In genomic region chr7:45141914-45142313, GRCm38 (mm10) we compare ENCODE assay signal across 24 mouse cellular contexts. TPM values are rescaled to one million over a fixed set of nuclear protein-coding genes. Genes with fewer than 3 reads are reported as not detected.
DNase-seq lines count a peak whose midpoint lies in the region; ATAC-seq and TF ChIP-seq lines count a peak whose summit lies in the region.
"Had no signal": no experiment of that assay in that cellular context is flagged by ENCODE, and none has a peak within 500 bp of the region (broad histone marks: within the 10 kb centered on the region; RNA-seq: fewer than 3 reads in every experiment).

No protein-coding gene starts in this region.

- WGBS in limb, embryonic 14.5 days: 82% methylated on average over 5 of the region's 5 CpGs
- 95% methylated on average over 5 of the region's 5 CpGs for WGBS in limb, embryonic 10.5 days

- ATAC-seq in limb, embryonic 14.5 days (ENCODE audit: low FRiP score, low read depth): no peak
- ATAC-seq: activated CD4-positive, CD25-positive, alpha-beta regulatory T cell, adult 4 months; CD4-positive, CD25-positive, alpha-beta regulatory T cell, adult 4 months; forebrain, embryonic 13.5 days; forebrain, embryonic 15.5 days; forebrain, postnatal 0 days; Patski had no signal

- no peak overlapping the region for H3K4me2 ChIP-seq in limb, embryonic 14.5 days (replicated peaks; ENCODE audit: low read depth, low read length, severe bottlenecking)
- H3K4me2 ChIP-seq: forebrain, embryonic 13.5 days; forebrain, embryonic 15.5 days had no signal

- H3K9me3 ChIP-seq in limb, embryonic 14.5 days (ENCODE audit: control insufficient read depth, low read length): no peaks in the 10 kb centered on the region
- no peaks in the 10 kb centered on the region for H3K9me3 ChIP-seq in limb, embryonic 10.5 days (replicated peaks)
- H3K9me3 ChIP-seq: forebrain, embryonic 13.5 days; forebrain, embryonic 15.5 days; G1E had no signal

- peaks cover 50% of the 10 kb centered on the region for H3K36me3 ChIP-seq in limb, embryonic 14.5 days (ENCODE audit: control insufficient read depth, insufficient read depth, low read length)
- peaks cover 59% of the 10 kb centered on the region for H3K36me3 ChIP-seq in limb, embryonic 10.5 days
- H3K36me3 ChIP-seq: forebrain, embryonic 15.5 days had no signal

- TF ChIP-seq POLR2A in limb, embryonic 14.5 days (IDR thresholded peaks at IDR 0.05; ENCODE audit: borderline replicate concordance, extremely low read depth, insufficient read depth, insufficient read length): no peak

- H3K27me3 ChIP-seq in limb, embryonic 14.5 days (ENCODE audit: control insufficient read depth, insufficient read depth, low read length): no peaks in the 10 kb centered on the region
- H3K27me3 ChIP-seq in limb, embryonic 10.5 days (ENCODE audit: low read depth, poor library complexity, severe bottlenecking): 0 out of 2 replicates have a peak, but pooled peaks cover 11% of the 10 kb centered on the region
- H3K27me3 ChIP-seq: CH12.LX; forebrain, embryonic 15.5 days; Patski had no signal

- no peaks in the 10 kb centered on the region for H3K4me1 ChIP-seq in limb, embryonic 14.5 days (ENCODE audit: control insufficient read depth, insufficient read depth, low read length)
- no peaks in the 10 kb centered on the region for H3K4me1 ChIP-seq in limb, embryonic 10.5 days
- H3K4me1 ChIP-seq: forebrain, embryonic 13.5 days; forebrain, embryonic 15.5 days had no signal

- no peak overlapping the region for H3K27ac ChIP-seq in limb, embryonic 14.5 days (replicated peaks; ENCODE audit: low read depth, low read length)
- no peak overlapping the region for H3K27ac ChIP-seq in limb, embryonic 10.5 days
- H3K27ac ChIP-seq: forebrain, embryonic 13.5 days; forebrain, embryonic 15.5 days had no signal

- H3K4me3 ChIP-seq in limb, embryonic 14.5 days (replicated peaks; ENCODE audit: low read length): no peak overlapping the region
- no peak overlapping the region for H3K4me3 ChIP-seq in limb, embryonic 10.5 days
- H3K4me3 ChIP-seq: forebrain, embryonic 13.5 days; forebrain, embryonic 15.5 days had no signal

- peak; percentile 9 for DNase-seq in cerebellum, adult 11-12 months
- DNase-seq in cerebellum, adult 9-10 months: no peak
- DNase-seq in heart, adult 11 months: peak; percentile 95
- no peak for DNase-seq in heart, adult 8-10 months (ENCODE audit: low spot score)
- DNase-seq in limb, embryonic 14.5 days (ENCODE audit: low spot score): no peak
- DNase-seq in limb, embryonic 10.5 days (ENCODE audit: low spot score): no peak
- peak; percentile 7 for DNase-seq in thymus, postnatal 25 days
- DNase-seq in thymus, postnatal 36 days: no peak
- DNase-seq: adrenal gland, adult 8-10 months; adrenal gland, postnatal 36 days; B cell, adult 2 months; cerebellum, adult 18-20 months; cerebellum, adult 8-10 months; cerebellum, postnatal 10 days; forebrain, postnatal 0 days had no signal

- 0 out of 2 replicates have a peak overlapping the region, but pooled peaks have one; percentile 16 for H3K9ac ChIP-seq in limb, embryonic 14.5 days (ENCODE audit: low read depth, low read length, severe bottlenecking)
- H3K9ac ChIP-seq: forebrain, embryonic 13.5 days; forebrain, embryonic 15.5 days; forebrain, postnatal 0 days had no signal

RNA-seq across cellular contexts. Expression of gene Flt3l, which starts 5.7 kb away (rescaled TPM):
- 1 to 10 TPM; 6.1 to 7.9 (median 6.5) TPM for total RNA-seq in heart, adult 8-10 months (2022)
- 12.4 and 18.6 TPM in 2 replicates for polyA plus RNA-seq in limb, embryonic 14.5 days (2012; rRNA removed)
- 2.2 and 3.3 TPM in 2 replicates for polyA plus RNA-seq in limb, embryonic 14.5 days (2014; fragmentation: Nextera tagmentation; extraction: Ambion mirVana)
- 1.4 and 1.5 TPM in 2 replicates for polyA plus RNA-seq in limb, embryonic 10.5 days (2016; fragmentation: Nextera tagmentation; extraction: Ambion mirVana)

RNA-seq across cellular contexts. Expression of gene Gm45713, which starts 5.9 kb away (rescaled TPM):
- total RNA-seq in heart, adult 8-10 months (2022): 1 to 10 TPM in 1 of 4 experiments, not detected in 3; 1.7 TPM
- 0.31 TPM in 1 of 2 replicates, not detected in the other for polyA plus RNA-seq in limb, embryonic 14.5 days (2012; rRNA removed)
- polyA plus RNA-seq in limb, embryonic 14.5 days (2014; fragmentation: Nextera tagmentation; extraction: Ambion mirVana): 0.39 and 1.4 TPM in 2 replicates
- polyA plus RNA-seq in limb, embryonic 10.5 days (2016; fragmentation: Nextera tagmentation; extraction: Ambion mirVana): not detected in 2 replicates
- total RNA-seq: adrenal gland, adult 18-20 months; adrenal gland, adult 8-10 months; adrenal gland, postnatal 14 days; adrenal gland, postnatal 36 days; forebrain, postnatal 0 days had no signal
- polyA plus RNA-seq: activated CD4-positive, CD25-positive, alpha-beta regulatory T cell, adult 4 months; CD4-positive, CD25-positive, alpha-beta regulatory T cell, adult 4 months; forebrain, embryonic 15.5 days; forebrain, postnatal 0 days; Patski had no signal

RNA-seq across cellular contexts. Expression of gene Pih1d1, which starts 12.2 kb away (rescaled TPM):
- total RNA-seq in heart, adult 8-10 months (2022): 10 to 100 TPM; 40.4 to 50.5 (median 48.0) TPM
- polyA plus RNA-seq in limb, embryonic 14.5 days (2012; rRNA removed): 115 and 118 TPM in 2 replicates
- polyA plus RNA-seq in limb, embryonic 14.5 days (2014; fragmentation: Nextera tagmentation; extraction: Ambion mirVana): 86.4 and 87.3 TPM in 2 replicates
- polyA plus RNA-seq in limb, embryonic 10.5 days (2016; fragmentation: Nextera tagmentation; extraction: Ambion mirVana): 105 and 109 TPM in 2 replicates

RNA-seq across cellular contexts. Expression of gene Aldh16a1, which starts 12.5 kb away (rescaled TPM):
- 10 to 100 TPM; 24.9 to 36.9 (median 29.2) TPM for total RNA-seq in heart, adult 8-10 months (2022)
- polyA plus RNA-seq in limb, embryonic 14.5 days (2012; rRNA removed): 45.6 and 67.3 TPM in 2 replicates
- 40.0 and 47.7 TPM in 2 replicates for polyA plus RNA-seq in limb, embryonic 14.5 days (2014; fragmentation: Nextera tagmentation; extraction: Ambion mirVana)
- 54.2 and 63.7 TPM in 2 replicates for polyA plus RNA-seq in limb, embryonic 10.5 days (2016; fragmentation: Nextera tagmentation; extraction: Ambion mirVana)

RNA-seq across cellular contexts. Expression of gene Rpl13a, which starts 13.4 kb away (rescaled TPM):
- total RNA-seq in heart, adult 8-10 months (2022): 100 to 1,000 TPM; 580 to 769 (median 686) TPM
- polyA plus RNA-seq in limb, embryonic 14.5 days (2012; rRNA removed): 3,691 and 3,912 TPM in 2 replicates
- 1,718 and 1,777 TPM in 2 replicates for polyA plus RNA-seq in limb, embryonic 14.5 days (2014; fragmentation: Nextera tagmentation; extraction: Ambion mirVana)
- polyA plus RNA-seq in limb, embryonic 10.5 days (2016; fragmentation: Nextera tagmentation; extraction: Ambion mirVana): 1,210 and 1,327 TPM in 2 replicates

Comparison
In these comparisons a context has a peak if more than half of its experiments do, and no peak if none do; other contexts are left out.
1. DNase-seq: peak in cerebellum, adult 11-12 months (single experiment), heart, adult 11 months (single experiment) and thymus, postnatal 25 days (single experiment); none in cerebellum, adult 9-10 months (single experiment), heart, adult 8-10 months (single experiment), limb, embryonic 14.5 days (single experiment), limb, embryonic 10.5 days (single experiment) and thymus, postnatal 36 days (0 of 2).